Mouse (Mus musculus) monocyte, adult 5-6 weeks (primary cell): ENCODE measurements around the gene B230118H07Rik. TPM values are rescaled to one million over a fixed set of nuclear protein-coding genes. Genes with fewer than 3 reads are reported as not detected.
A peak's percentile ranks its signal among the peaks of the same experiment; 100 is the strongest.

Experiments
- ATAC-seq: fragments of 153-309, 156-312 bp; replicated peaks from 2 replicates; pipeline ENCODE4 v1.8.0; 2017; ENCODE audit warnings: mild to moderate bottlenecking; ENCODE audit not compliant: low TSS enrichment, insufficient number of reproducible peaks, severe bottlenecking, poor library complexity, low FRiP score
- total RNA-seq: library from RNA; stranded (forward); fragments of 200-1000, 200-491, 200-594 nt; gene quantifications from 3 replicates; pipeline ENCODE4 v1.2.3, GENCODE M21; 2017

B230118H07Rik gene
- total RNA-seq = 11.9 to 22.1 TPM (median 22.0 TPM) in 3 replicates

DNA sequence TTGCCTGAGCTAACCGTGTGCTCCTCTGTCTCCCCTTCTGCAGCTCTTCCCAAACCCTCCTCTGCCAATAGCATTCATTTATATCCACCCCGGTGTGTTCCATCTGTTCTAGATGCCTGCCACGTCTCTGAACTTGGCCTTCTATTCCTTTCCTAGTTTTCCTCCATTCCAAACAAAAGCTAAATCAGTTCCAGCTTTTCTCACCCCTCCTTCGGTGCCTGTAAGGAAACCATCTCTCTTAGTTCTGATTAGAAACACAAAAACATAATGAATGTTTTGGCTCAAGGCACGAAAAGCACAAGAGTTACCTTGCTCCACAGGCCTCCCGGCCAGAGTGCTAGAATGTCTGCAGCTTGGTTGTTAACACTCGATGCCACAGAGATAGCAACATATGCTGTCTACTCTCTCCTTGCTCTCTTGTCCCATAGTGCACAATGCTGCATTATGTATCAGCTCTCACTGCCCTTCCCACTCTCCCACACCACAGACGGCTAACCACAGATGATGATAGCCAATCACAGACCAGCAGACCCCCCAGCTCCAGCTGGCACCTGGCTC is at the start of gene B230118H07Rik, which contains the start of gene Rag1:
TSS of gene B230118H07Rik (minus strand) at position 419 of the 558 bp plus-strand sequence.
TSS of gene Rag1 (minus strand) at position 388 of the 558 bp plus-strand sequence.
- no peak for ATAC-seq

DNA sequence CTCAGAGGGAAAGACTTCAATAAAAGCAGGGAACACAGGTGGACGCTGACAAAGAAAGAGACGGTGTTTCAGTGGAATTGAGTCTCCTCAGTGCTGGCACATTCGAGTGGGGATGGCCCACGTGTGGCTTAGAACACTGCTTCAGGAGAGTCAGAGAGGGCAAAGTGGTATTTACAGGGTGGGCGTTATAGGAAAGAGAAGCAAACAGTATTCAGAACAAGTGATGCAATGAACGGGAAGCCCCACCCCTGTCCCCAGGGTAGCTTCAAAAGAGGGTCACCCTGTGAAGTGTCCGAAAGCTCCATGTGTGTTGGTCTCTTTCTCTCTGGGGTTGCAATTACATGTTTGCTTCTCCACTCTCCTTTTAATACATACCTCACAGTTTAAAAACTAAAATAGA is 46.3 kb upstream of the B230118H07Rik start:
- no peak for ATAC-seq

DNA sequence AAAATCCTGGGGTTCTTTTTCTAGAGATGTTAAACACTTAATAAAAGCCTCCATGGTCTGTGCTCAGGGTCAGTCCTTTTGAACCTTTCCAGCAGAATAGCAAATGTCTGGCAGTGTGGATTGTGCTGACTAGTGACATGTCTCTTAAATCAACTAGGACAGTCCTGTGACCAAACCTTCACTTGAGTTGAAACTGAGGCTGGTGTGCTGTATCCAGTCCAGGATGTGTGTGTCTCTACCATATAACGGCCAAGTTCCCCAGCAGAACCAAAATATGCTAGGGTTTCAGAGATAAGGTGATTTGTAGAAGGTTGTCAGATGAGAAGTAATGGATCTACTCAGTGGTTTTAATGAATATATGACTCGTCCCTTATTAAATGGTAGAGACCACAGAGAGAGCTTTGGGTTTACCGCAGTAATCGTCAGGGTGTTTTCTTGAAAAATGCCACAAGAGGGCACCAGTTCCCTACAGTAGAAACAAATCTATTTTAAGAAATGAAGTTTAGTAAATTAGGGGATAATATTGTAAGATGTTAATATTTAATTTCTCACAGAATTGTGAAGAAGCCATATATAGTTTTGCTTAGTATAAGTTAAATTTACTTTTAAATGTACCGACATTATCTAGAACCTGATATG is 44.4 kb upstream of the B230118H07Rik start:
- no peak for ATAC-seq

DNA sequence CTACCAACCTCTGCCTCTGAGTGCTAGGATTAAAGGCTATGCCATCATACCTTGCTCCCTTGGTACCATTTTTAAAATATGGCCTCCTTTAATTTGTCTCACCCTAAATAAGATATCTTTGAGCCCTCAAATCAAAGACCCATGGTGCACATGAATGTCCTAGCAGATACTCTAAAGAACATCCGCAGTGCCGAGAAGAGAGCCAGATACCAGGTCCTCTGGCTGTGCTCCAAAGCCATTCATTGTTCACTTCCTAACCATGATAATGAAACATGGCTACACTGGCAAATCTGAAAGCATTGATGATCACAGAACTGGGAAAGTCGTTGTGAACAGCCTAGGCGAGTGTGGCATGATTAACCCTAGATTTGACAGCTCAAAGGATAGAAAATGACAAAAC is 43.7 kb upstream of the B230118H07Rik start:
- no peak for ATAC-seq

DNA sequence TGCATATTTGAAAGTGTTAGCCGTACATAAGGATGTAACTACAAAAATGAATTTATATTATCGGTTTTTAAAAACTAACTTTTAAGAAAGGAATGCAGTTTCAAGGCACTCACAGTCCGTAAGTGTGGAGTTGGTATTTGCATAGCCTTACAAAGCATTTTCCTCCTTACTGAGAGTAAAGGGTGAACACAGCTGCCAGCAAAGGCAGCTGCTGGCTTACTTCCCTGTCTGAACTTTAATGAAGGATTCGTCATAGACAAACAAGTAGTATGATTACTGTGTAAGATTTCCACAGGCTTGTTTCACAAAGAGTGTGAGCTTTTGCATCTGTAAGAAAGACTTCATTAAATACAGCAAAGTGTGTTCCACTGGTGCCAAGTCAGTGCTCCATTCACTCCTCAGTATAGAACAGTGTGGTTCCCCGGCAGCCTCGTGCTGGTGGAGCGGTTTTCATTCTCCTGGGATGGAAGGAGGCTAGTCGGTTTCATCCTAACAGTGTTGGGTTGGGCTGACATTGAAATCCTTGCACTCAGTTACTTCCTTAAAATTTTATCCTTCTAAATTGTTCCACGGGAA is 41.0 kb upstream of the B230118H07Rik start:
- no peak for ATAC-seq

DNA sequence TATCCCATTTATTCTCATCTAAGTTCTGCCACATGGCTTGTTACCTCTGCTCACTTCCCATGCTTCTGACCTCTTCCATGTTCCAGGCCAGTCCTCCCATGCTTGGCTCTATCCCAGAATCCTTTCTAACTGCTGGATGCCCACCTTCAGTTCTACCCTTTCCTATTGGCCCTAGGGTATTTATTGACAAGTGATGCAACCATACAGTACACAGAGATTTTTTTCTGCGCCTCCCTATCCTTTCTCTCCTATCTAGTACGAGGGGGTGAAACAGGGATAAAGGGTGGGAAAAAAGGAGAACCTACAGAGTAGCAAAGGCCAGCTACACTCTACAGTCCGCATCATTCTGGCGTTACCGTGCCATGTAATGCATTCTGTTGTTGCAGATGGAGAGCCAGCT is 38.7 kb upstream of the B230118H07Rik start:
- no peak for ATAC-seq

DNA sequence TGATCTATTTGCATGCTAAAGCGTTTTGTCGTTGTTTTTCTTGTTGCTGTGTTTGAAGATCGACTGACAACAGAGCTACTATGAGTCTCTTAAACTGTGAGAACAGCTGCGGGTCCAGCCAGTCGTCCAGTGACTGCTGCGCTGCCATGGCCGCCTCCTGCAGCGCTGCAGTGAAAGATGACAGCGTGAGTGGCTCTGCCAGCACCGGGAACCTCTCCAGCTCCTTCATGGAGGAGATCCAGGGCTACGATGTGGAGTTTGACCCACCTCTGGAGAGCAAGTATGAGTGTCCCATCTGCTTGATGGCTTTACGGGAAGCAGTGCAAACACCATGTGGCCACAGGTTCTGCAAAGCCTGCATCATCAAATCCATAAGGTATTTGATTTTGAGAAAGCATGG is 35.1 kb upstream of the B230118H07Rik start:
- no peak for ATAC-seq

DNA sequence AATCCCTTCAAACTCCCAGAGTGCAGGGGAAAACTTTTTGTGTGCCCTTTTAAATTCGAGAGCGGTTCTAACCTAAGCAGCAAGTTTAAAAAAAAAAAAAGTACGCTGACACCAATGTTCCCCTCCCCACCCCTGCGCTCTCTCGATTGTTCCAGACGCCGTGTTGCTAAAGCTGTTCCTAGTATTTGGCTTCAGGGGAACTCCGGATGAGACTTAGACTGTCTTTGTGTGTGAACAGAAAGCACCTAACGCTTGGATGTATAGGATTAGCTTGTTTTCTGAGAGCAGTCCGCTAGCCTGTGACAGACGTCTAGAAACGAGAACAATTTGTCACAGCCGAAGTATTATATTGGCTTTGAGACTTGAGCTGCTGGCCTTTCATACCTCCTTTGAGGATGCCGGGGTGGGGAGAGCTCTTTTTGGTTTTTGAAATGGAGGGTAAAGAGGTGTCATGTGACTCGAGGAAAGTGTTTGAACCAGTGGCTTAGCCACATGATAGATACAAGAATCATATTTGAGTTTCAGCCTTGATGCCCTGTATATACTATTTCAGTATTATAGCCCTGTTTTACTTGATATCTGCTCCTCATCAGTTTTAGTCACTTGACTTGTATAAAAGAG is 29.9 kb upstream of the B230118H07Rik start:
- no peak for ATAC-seq

DNA sequence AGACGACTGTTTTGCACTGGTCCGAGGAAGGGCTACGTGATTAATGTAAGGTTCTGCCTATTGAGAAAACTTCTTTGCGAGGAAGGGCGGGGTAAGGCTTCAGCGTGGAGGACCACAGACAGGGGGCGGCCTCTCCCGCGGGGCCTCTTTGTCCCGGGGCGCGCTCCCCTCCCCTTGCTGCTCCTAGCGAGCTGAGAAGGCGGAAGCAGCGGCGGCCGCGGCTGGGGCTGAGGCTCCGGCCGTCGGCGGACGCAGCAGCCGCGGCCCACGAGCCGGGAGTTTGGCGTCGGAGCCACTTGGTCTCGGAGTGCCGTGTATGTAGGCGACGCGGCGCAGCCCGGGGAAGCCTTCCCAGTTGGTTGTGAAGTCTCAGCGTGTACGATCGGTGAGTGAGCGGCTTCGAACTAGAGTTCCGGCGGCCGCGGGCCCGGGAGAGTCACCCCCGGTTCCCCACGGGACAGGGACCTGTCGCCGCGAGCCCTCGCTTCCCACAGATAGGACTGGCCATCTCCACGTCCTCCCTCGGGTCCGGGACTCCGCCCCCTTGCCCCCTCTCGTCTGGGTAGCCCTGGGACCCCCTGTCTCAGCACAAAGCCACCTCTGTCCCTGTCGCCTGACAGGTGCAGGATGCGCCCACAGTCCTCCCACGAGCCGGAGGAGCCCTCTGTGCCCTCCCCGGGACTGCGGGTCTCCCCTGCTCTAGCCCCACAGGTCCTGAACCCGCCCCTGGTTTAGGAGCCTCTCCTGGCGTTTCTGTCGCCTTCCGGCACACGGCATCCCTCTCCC is 29.1 kb upstream of the B230118H07Rik start, which contains the start of gene Traf6:
TSS of gene Traf6 (plus strand) at position 194 of the 786 bp plus-strand sequence.
- peak; percentile 89 for ATAC-seq

DNA sequence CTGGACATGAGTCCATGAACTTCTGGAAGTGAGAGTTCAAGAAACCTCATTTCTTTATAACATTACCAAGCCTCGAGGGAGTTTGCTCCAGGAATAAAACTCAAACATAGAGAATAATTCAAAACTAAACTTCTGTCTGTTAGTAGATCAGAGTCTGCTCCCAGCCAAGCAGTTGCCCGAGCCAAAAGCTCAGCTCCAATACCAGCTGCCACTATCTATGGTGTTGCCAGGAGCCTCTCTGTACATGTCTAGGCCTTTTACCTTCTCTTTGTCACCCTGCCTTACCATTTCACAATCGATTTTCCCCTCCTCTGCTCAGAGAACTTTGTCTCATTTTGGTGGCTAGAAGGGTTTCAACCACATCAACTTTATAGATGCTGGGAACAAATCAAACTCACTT is 24.2 kb upstream of the B230118H07Rik start:
- ATAC-seq = no peak

DNA sequence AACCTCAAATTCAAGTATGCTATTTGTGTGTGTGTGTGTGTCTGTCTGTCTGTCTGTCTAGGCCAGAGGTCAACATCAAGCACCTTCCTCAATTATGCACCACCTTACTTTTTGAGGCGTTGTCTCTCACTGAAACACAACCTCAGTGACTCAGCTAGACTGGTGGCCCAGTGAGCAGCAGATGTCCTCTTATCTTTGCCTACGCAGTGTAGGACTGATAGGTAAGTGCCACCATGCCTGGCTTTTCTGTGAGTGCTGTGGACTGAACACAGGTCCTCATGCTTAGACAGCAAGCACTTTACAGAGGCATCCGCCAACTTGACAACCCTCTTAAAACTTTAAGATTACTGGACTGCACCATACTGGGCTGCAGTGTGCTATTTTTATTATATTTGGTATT is 19.4 kb upstream of the B230118H07Rik start:
- ATAC-seq = no peak

DNA sequence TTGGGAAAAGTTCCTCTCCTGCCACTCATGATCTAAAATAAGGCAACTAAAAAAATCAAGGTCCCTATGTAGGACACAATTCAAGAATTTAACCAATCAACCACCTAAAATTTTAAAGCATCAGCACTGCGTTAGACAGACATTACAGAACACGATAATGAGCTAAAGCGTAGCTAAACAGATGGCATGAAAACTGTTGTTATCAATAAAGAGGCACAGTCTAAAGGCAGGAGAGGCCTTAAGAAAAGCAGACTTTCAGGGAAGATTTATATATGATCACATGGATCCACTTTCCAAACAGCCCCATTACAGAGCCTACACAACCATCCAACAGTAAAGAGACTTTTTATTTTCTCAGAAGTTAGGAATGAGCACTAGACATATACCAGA is 16.4 kb upstream of the B230118H07Rik start:
- no peak for ATAC-seq

DNA sequence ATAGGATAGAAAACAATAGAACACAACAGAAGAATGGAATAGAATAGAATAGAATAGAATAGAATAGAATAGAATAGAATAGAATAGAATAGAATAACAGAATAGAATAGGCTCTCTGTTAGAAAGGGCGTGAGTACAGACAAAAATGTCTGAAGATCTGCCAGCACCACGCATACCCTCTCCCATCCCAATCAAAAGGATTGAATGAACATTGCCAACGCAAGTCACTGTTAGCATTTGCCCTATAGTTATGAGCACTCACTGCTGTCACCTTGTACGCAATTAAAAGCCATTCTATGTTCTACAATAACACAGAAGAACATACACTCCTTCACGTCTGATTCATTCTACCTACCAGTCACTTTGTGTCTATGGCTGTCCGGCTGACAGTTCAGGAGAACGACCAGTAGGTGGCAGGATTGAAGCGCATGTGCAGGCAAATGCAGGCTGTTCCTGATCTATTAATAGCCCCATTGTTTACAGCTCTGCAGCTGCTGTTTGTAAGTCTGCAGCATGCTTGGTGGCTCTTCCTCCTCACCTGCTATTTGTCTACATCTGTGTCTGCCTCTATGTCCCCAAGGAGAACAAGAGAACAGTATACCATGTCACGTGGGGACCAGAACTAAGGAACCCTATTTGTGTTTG is 15.8 kb upstream of the B230118H07Rik start:
- ATAC-seq = peak; percentile 79

DNA sequence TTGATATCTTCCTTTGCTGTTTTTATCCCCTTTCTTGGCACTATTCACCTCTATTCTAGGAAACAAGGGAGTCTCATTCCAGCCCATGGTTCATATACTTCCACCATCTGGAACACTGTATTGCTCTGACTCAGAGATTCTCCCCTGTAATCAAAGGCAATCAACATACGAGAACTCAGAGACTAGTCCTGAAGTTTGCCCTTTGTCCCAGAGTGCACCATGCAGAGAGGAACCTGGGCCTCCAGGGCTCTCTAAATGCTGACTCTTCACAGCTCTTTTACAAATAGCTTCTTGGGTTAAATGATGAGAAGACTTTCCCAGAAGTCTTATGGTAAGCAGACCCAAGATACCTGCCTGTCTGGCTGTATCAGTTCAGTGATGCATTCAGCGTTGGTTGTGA is 11.2 kb upstream of the B230118H07Rik start:
- ATAC-seq = no peak

DNA sequence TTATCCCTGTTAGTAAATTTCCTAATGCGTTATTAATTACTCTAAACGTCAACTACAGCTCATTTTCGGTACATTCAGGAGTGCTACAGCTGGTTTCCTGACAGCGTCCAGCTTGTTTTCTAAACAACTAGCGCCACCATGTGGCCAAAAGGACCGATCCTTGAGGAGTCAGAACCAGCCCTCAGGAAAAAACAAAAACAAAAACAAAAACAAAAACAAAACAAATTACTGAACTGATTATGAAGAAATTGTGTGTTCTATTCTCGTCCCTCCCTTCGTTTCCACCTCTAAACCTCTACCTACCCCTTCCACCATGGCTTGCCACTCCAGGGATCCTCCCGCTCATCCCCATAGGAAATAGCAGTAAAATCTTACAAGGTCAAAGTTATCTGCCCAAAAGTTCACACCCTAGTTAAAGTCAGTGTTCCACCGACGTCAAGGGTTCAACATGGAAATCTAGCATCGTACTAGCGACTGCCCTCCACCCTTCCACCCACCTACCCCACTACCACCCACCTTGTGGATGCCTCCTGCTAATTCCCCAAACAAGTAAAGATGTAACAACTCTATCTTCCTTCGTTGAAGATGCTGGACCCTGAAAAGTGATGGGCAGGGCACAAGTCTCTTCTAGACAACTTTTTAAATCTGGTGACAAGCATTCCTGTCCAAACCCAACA is 3.7 kb upstream of the B230118H07Rik start:
- ATAC-seq = 0 out of 2 replicates have a peak, but pooled peaks have one; percentile 49

DNA sequence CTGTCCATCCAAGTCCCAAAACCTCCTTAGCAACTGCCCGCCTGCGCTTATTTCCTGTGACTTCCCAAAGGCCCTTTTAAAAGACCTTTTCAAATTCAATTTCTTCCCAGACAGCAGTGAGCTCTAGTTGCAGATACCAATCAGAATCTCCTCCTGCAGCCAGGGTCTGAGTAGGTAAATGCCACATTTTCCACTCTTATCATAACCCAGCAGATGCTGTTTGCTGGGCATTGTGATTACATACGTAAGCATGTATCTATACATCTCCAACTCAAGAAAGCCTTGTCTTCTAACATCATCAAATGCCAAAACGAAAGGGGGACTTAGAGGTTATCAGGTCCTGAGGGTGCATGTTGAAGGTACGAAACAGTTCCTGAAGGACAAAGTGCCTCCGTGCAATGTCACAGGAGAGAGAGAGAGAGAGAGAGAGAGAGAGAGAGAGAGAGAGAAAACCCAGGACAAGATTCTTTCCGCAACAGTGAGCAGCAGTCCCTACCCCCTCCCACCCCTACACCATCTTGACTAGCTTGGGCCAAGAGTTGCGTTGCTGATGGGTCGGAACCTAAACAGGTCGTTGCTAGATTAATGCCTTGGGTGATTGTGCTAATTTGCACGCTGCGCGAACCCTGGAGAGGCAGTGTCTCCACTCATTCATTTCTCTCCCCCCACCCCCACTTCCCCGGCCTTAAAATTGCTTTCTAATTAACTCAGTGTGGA is 3.0 kb upstream of the B230118H07Rik start:
- no peak for ATAC-seq

DNA sequence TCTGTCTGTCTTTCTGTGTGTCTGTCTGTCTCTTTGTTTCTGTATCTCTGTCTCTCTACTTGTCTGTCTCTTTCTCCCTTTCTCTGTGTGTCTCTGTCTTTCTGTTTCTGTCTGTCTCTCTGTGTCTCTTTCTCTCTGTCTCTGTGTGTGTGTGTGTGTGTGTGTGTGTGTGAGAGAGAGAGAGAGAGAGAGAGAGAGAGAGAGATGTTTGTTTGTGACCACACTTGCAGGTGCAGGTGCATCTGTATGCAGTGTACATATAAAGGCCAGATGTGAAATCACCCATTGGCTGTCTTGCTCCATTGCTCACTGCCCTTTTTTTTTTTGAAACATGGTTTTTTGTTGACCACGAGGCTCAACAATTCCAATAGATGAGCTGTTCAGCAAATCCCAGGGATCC is 1.1 kb upstream of the B230118H07Rik start:
- no peak for ATAC-seq
